Mouse (Mus musculus) G1E-ER4 (cell line): ENCODE results near the gene Palld. TPM values are rescaled to one million over a fixed set of nuclear protein-coding genes. Genes with fewer than 3 reads are reported as not detected.

Experiments
- GATA1 ChIP-seq: IDR thresholded peaks from one replicate; pipeline ENCODE4 v1.8.0; 2012; ENCODE audit warnings: low read length, inconsistent platforms
- polyA plus RNA-seq: library from polyadenylated mRNA; stranded (reverse); fragments of >175 nt; gene quantifications from 2 replicates; pipeline ENCODE4 v1.2.3, GENCODE M21; 2012

Gene Palld
- polyA plus RNA-seq, 1 experiment: not detected

DNA sequence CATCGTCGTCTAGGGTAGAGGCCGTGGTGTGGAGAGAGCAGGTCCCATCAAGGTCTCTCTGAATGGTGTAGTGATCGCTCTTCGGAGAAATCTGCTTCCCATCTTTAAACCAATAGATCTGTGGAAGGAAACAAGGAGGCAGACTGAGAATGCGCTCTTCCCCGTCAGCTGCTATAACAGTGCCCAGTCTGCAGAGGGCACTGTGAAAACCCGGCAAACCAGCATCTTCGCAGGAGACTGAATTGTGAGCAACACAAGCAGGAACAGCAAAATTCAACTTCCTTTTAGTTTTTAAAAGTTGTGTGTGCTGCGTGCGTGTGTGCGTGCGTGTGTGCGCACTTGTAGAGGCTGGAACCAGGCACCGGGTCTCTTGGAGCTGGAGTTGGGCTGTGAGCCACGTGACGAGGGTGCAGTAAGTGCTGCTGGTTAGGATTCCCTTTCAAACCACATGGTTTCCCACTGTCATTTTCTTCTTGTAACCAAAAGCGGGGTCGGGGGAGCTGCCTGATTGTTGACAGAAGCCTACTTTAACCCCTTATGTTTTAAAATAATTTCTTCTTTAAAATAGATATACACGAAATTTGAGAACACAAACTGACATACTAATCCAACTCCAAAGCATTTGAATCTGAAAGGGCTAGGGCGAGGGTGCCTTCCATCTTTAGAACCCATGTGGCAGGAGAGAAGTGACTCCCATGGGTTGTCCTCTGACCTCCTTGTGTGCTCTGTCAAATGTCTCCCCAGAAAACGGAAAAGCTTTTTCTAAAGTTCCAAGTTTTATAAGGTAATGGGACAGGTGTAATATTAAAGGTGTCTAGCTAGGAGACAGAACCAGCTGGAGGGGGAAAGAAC is 370.3 kb downstream of the Palld start:
- no peak for TF ChIP-seq GATA1

GRCm38 (mm10) chr8:61528642-61529041 is 373.8 kb downstream of the Palld start:
- TF ChIP-seq GATA1: no peak

- TF ChIP-seq GATA1: no peak
These were observed 374.3 kb downstream of the Palld start for GRCm38 (mm10) chr8:61528197-61528596.

GRCm38 (mm10) chr8:61527037-61527436 is 375.5 kb downstream of the Palld start:
- TF ChIP-seq GATA1: no peak

- no peak for TF ChIP-seq GATA1
These were observed 380.4 kb downstream of the Palld start for GRCm38 (mm10) chr8:61522132-61522531.

- TF ChIP-seq GATA1: no peak
These were observed 384.8 kb downstream of the Palld start for GRCm38 (mm10) chr8:61517502-61518185.

DNA sequence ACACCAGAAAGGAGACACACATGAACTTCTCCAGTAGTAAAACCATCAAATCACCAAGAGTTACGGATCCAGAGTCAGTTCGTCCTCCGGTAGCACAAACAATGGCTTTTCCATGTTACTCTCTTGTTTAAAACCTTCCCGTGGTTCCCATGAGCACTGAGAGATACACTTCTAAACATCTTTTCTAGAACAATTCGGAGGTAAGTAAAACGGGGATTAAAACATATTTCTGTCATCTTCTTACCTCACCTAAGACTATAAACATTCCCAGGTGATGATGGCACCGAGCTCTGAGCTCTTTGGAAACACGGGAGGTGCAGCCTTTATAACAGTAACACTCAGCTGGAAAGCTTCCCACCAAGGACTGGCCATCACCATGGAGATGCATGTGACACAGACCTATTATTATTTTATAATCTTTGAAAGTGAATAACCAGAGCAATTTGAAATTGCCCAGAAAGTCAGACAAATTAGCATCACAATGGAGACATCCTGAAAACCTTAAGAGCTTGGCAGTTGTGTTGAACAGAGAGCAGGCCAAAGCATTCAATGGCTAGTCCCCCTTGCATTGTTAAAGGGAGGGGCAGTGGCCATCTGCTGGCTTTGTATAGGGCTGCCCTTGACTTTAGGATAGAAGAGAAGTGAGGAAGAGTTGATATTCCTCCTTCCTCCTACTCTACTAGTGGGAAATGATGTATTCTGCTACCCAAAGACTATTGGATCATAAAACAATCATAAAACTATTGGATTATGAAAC is 385.6 kb downstream of the Palld start:
- TF ChIP-seq GATA1: no peak

DNA sequence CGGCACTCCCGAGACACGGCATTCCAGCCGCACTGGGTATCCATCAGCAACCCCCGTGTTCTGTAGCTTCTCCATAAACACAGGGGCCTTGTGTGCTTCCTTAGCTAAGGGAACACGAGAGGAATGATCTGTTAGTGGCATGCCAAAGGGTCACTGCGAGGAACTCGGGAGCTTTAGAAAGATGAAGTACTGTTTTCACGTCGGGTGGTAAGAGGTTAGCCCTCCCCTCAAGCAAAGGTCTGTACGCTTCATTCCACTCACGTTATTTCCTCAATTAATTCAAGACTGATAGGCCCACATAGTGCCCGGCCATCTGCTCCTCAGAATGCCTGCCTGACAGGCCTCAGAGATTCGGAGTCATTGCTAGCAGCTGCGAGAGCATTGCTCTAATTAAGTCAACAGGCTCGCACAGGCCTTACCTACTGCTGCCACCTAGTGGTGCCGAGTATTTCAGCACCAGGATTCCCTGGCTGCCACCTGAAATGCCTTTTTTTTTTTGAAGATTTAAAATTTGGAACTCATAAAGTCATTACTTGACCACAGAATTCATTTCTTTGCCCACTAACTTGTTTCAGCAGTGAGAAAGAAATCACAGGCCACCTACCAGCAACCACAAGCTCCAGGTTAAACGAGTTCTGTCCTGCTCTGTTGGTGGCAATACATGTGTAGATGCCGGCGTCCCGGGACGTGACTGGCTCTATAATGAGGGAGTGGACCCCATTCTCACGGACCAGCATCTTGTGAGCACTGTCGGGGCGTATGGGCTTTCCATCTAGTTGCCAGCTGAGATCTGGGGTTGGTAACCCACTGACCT is 386.4 kb downstream of the Palld start:
- no peak for TF ChIP-seq GATA1

- no peak for TF ChIP-seq GATA1
These were observed 387.2 kb downstream of the Palld start for GRCm38 (mm10) chr8:61515110-61515930.

- no peak for TF ChIP-seq GATA1
These were observed 400.2 kb downstream of the Palld start for GRCm38 (mm10) chr8:61502277-61502676.

- no peak for TF ChIP-seq GATA1
These were observed 401.6 kb downstream of the Palld start for GRCm38 (mm10) chr8:61500914-61501313.

DNA sequence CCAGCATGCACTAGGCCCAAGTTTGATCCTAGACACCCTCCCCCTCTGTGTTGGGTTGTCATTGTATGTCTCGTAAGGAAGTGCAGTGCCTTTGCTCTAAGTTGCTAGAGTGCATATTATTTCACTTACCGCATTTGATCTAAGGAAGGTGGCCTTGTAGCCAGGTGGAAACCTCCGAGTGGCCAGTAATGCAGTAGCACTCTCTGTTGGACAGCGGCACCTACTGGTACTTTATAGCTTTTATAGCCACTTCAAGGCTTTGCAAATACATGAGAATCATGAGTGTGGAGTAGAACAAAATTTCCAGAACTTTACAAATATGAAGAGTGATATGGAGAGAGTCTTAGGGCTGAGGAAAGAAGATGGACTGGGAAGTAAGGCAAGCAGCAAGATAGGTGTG is 403.5 kb downstream of the Palld start:
- no peak for TF ChIP-seq GATA1

GRCm38 (mm10) chr8:61497110-61497509 is 405.4 kb downstream of the Palld start:
- no peak for TF ChIP-seq GATA1

GRCm38 (mm10) chr8:61488631-61489030 is 413.9 kb downstream of the Palld start:
- no peak for TF ChIP-seq GATA1

DNA sequence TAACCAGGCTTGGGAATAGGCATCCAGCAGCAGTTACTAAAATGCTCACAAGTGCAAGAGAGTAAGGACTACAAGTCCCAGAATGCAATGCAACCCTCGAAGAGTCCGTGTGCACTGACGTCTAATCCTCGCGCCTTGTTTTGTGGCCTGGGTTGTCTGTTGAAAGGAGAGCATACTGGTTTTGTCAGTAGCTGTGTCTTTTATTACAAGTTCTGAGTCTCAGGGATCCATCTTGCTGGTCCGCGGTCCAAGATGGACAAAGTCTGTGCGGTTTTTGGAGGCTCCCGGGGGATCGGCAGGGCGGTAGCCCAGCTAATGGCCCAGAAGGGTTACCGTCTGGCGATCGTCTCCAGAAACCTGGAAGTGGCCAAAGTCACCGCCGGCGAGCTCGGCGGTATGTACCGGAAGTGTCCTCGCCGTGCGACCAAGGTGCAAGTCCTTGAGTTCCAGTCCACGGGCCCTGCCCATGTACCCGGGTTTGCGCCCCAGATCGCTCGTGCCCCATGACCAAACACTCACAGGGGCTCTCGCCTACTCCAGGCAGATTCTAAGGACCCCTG is 414.8 kb downstream of the Palld start, which contains the start of gene Cbr4:
Gene Cbr4 (plus strand): TSS at position 138 of the 560 bp plus-strand sequence.
- TF ChIP-seq GATA1: no peak
